Mouse (Mus musculus): Measurements from ENCODE around the gene Tcf7l2. TPM values are rescaled to one million over a fixed set of nuclear protein-coding genes. Genes with fewer than 3 reads are reported as not detected.
A peak's percentile ranks its signal among the peaks of the same experiment; 100 is the strongest.

Tcf7l2 gene
- total RNA-seq, 2 experiments from 2014 or later: 12.4 to 13.6 TPM

DNA sequence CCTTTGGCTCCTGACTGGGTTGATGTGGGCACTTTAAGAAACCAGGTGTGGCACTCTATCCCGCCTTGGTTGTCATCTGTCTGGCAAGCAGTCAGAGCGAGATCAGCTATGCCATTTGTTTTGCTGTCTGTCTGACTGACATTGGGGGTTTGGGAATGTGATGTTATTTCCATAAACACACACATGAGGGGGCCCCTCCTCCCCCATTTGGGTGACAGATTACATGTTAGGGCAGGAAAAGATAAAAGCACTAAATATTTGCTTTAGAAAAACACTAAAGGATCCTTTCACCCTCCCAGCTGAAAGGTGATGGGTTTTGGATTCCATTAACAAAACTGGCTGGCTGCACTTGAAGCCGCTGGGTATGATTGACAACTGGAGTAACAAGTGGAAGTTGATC, 129.9 kb downstream of the Tcf7l2 start:
- DNase-seq (ENCODE audit: low spot score in 2 of 2): no peak
- intact Hi-C loops (cut with DNase I): no loop called here

DNA sequence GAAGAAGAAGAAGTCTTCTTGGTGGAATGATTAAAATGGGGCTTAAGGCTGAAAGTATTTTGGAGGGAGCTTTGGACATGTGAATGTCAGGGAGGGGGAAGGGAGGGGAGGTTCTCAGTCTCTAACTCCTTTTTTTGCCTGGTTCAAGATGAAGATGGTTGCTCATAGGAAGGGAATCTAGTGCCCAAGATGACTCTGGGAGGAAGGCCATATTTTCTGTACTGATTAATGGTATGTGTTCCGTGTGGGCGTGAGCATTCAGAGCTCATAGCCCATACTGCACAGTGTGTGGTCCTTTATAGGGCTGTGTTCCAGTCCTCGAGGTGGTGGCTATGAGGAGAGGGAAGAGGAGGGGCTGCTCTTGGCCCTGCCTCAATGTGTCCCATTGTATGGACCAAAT, 131.6 kb downstream of the Tcf7l2 start:
- DNase-seq (ENCODE audit: low spot score in 2 of 2): no peak
- intact Hi-C loops (cut with DNase I): no loop called here

DNA sequence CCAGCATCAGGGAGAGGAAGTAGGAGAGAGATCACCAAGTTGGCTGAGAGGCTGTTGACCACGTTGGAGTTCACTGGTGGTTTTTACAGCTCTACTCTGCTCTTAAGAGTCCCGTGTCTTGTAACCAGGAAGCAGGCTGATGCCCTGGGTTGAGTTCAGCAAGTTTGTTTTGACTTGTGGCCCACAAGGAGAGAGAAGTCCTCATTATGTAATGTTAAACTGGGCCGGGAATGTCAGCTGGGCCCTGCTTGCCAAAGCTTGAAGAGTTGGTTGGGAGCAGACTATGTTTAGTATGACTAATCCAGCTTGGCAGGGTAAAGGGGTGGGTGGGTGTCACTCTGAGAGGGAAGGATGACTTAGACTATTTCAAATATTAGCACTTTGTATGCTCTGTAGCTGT, 134.9 kb downstream of the Tcf7l2 start:
- intact Hi-C loops (cut with DNase I): loop anchor here (5.0 kb wide), 1 partner anchor 134 kb away; the partner anchor contains the start of gene Tcf7l2
- DNase-seq (ENCODE audit: low spot score in 2 of 2): peak in 1 of 2 experiments; percentile 28

DNA sequence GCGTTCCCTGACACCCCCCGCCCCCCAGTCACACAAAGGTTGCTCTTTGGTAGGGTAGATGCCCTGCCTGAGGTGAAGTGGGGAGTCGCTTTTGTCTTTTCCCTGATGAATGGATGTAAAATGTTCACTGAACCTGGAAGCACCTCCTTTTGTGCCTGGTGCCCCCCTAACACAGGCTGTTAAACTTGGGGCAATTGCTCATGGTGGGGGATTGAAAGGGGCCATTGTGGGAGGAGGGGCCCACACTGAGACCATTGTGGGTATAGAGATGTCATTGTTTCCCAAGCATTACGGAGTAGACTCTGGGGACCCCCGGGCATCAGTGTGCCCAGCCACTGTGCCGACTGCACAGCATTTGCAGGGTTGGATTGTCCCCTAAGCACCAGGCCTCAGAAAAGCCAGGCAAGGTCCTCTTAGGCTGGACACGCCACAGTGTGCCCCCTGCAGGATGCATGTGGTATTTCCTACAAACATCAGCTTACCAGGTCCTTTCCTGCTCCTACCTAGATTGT, 135.8 kb downstream of the Tcf7l2 start:
- intact Hi-C loops (cut with DNase I): loop anchor here (5.0 kb wide), 1 partner anchor 135 kb away; the partner anchor contains the start of gene Tcf7l2

DNA sequence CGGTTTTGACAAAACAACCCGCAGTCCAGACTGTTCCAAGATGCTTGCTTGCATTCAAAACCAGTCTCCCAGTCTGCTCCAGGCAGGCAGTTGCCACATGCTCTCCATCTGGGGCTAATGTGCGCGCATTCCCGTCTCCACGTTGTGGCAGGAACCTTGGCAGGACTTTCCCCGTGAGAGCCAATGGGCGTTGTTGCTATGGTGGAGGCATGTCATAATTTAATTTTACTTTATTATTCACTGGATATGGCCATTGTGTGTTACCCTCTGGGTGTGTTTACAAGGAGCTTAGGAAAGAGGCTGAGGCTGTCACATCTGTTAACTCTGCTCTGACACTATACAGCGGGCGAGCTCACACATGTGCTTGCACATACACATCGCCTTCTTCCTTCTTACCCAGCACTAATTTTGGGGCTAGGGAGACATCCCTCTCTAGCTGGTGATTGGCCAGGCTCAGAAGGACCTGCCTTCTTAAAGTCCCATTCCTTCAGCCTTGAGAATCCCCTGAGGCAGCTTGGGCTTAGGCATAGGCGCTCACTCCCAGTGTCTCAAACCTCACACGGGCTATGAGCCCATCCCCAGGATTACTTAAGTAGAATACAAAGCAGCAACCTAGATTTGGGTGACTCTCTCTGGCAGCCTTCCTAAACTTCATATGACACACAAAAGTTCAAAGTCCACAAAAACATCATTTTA, 139.2 kb downstream of the Tcf7l2 start:
- peak; percentile 20 to 47 for DNase-seq (ENCODE audit: low spot score in 2 of 2)
- intact Hi-C loops (cut with DNase I): no loop called here

More for the DNA sequence above, 135.8 kb downstream of the Tcf7l2 start:
- DNase-seq (ENCODE audit: low spot score in 2 of 2): peak; percentile 38 to 46

DNA sequence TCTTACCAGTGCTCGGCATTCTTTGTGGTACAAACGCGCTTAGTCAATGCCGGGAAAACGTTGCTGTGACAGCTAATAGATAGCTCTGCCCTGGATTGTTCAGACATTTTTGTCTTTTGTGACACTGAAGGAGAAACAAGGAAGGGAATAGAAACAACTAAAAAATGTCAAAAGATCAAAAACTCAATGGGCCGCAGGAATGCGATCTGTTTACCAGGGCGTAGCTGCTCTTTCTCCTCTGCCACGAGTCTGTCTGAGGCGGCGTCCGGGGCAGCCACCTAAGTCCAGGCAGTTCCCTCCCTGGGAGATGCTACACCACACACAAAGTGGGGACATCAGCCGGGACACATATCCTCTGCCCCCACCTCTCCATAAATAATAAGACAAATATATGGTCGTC, 144.9 kb downstream of the Tcf7l2 start:
- no peak for DNase-seq (ENCODE audit: low spot score in 2 of 2)
- intact Hi-C loops (cut with DNase I): no loop called here

DNA sequence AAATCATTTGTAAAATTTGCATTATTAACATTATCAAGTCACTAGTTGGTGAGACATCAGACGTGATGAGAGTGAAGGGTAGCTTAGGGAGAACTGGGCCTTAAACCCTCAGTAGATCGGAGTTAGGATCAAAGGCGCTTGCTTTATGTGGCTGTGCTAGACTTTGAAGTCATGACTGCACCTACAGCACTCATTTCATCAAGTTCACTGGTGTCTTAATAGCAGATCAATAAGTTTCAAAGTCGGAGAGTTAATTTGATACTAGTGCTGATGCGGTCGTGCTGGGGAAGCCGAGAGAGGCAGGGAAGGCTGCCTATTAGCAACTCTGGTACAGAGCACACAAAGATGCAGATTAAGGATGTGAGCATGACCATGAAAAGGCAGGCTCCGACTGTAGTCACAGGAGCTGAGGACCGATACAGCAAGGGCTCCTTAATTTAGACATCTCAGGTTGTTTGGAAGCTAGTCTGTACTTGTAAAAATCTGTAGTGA, 150.1 kb downstream of the Tcf7l2 start:
- DNase-seq (ENCODE audit: low spot score in 2 of 2): no peak
- intact Hi-C loops (cut with DNase I): loop anchor here (10.0 kb wide), 1 partner anchor 557 kb away; no protein-coding TSS in a partner anchor

DNA sequence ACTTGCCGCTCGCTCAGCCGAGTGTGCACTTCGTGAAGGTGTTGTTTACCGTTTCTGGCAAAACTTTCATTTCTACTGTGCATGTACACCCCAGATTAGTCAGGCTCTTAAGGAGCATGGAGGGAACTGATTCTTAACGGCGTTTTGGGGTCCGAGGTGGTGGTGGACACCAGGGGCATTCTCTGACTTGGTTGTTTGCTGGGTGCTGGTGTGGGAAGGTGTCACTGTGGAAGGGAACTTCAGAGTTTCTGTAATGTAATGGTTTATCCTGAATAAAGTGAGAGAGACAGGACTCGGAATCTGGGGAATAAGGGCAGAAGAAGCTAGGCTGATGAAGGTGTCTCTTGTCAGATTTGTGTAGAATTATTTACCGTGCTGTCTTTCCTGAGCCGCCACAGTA, 151.9 kb downstream of the Tcf7l2 start:
- DNase-seq (ENCODE audit: low spot score in 2 of 2): no peak
- intact Hi-C loops (cut with DNase I): loop anchor here (10.0 kb wide), 1 partner anchor 559 kb away; no protein-coding TSS in a partner anchor

DNA sequence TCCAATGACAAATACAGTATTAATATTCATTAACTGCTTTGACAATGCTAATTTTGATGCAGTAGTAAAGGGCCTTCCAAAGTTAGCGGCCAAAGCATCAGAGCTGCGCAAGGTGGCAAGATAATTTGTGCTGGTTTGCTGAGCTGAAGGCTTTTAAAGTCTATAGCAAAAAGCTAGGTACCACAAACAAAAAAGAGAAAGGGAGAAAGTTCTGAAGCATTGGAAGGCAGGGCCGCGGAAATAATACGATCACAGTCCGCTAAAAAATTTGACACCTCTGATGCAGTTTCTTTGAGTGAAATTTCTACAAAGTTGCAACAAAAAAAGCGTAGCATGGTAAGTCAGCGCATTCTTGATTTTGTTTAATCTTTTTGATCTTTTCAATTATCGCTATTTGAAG, 152.8 kb downstream of the Tcf7l2 start:
- no peak for DNase-seq (ENCODE audit: low spot score in 2 of 2)

DNA sequence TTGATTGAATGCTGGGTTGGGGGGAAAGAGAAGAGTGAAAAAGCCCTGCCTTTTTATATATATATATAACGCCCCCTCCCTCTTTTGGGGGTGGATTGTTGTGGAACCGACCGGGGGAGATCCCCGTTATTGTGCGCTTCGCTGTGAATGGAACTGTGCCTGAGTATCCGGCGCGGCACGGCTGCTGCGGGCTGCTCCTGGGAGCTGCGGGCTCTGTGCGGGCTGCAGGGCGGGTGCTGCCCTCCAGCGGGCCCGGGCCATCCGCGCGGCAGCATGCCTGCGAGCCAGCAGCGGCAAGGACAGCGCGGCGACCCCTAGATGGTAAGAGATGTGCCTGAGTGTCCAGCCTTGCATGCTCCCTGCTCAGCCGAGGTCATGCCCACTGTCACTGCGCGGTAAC, 153.7 kb downstream of the Tcf7l2 start:
- intact Hi-C loops (cut with DNase I): loop anchor here (5.0 to 10.0 kb wide), 3 partner anchors 148 to 561 kb away; no protein-coding TSS in a partner anchor
- peak in 1 of 2 experiments; percentile 33 for DNase-seq (ENCODE audit: low spot score in 2 of 2)

More for the DNA sequence above, 152.8 kb downstream of the Tcf7l2 start:
- intact Hi-C loops (cut with DNase I): loop anchor here (10.0 kb wide), 1 partner anchor 560 kb away; no protein-coding TSS in a partner anchor

DNA sequence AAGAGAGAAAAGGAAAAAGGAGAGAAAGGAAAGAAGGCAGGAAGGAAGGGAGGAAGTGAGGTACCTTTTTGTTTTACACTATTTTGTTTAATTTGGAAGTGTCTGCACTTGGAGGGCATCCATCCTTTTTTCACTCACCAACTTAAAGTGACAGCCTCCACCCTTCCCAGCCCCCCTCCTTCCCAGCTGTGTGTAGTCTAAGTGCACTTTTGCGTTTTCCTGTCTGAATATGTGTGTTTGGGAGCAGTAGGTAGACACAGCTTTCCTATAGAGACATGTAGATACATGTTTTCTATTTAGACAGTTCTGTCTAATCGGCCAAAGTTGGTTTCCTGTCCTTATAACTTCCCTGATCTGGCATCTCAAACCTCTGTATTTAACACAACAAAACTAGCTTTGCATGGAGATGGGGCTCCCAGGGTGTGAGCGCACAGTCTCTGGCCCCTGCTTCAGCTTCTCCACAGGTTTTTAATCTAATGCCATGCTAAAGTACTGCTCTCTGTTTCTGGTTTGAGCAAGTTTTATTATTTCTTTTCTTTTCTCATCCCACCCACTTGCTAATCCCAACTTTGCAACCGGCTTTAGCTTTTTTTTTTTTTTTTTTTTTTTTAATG, 154.3 kb downstream of the Tcf7l2 start:
- intact Hi-C loops (cut with DNase I): loop anchor here (5.0 to 10.0 kb wide), 3 partner anchors 149 to 561 kb away; no protein-coding TSS in a partner anchor
- DNase-seq (ENCODE audit: low spot score in 2 of 2): no peak

DNA sequence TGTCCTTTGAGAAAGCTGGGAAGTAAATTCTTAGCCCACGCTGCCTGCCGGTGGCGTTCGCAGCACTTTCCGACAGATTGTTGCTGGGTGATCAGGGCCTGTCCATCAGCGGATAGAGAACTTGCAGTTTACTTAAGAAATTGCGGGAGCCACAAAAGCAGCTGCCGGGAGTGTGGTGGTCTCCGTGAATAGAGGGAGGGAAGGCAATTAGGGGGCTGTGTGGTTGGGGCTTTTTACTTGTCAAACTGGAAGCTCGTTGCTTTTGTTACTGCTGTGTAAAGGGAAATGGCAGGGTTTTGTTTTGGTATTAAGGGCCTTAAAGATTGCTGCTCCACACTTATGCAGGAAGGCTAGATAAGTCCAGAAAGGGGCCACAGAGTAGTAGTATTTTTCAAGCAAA, 155.0 kb downstream of the Tcf7l2 start:
- no peak for DNase-seq (ENCODE audit: low spot score in 2 of 2)
- intact Hi-C loops (cut with DNase I): loop anchor here (5.0 to 10.0 kb wide), 3 partner anchors 149 to 562 kb away; no protein-coding TSS in a partner anchor

DNA sequence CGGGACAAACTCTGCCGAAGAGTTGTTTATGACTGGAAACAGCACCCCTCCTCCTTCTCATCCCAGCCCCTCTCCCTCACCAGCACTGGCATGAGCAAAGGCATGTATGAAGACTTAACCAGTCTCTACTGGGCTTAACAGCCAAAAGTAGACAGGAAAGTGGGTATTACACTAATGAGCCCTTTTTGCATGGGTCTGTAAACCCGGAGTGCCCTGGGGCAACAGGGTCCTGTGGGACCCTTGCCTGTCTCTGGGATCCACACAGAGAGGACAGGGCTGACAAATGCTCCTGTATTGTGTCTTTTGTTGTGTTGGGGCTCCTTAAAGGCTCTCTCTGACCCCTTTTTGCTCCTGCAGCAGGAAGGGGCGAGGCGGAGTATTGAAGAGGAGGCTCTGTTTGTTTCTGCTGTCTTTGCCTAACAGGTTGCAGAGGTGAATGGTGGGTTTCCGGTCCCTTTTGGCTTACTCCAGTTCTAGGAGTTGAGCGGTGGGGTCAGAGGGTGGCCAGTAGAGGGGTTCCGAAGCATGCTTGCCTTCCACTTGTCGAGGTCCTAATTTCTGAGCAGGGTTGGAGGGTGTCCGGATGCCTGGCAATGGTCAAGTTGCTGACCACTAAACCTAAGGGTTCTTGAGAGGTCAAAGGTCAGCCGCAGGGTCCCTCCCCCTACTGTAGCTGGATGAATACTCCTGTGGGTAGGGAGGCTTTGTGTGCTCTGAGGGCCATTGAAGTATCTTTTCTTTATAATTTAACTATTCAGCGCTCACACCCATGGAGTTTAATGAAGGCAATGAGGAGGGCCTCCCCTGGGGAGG, 161.2 kb downstream of the Tcf7l2 start:
- DNase-seq (ENCODE audit: low spot score in 2 of 2): no peak
- intact Hi-C loops (cut with DNase I): no loop called here

DNA sequence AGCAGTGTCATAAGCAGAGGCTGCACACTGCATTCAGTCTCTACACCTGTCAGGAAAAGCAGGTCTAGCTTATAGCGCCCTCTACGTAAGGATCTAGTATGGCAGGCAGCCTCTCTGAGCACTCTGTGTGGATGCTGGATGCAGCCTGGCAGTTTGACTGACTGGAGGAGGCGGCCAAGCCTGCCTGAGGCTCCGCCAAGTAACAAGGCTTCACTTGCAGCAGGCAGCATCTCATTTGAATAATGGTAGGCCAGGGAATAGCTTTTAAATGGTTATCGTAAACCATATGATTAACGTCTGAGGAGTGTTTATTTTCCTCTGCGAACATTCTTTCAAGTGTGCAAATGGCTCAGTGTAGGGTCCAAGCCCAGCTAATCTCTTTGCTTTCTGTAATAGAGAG, 167.4 kb downstream of the Tcf7l2 start:
- intact Hi-C loops (cut with DNase I): no loop called here
- peak in 1 of 2 experiments; percentile 15 for DNase-seq (ENCODE audit: low spot score in 2 of 2)

DNA sequence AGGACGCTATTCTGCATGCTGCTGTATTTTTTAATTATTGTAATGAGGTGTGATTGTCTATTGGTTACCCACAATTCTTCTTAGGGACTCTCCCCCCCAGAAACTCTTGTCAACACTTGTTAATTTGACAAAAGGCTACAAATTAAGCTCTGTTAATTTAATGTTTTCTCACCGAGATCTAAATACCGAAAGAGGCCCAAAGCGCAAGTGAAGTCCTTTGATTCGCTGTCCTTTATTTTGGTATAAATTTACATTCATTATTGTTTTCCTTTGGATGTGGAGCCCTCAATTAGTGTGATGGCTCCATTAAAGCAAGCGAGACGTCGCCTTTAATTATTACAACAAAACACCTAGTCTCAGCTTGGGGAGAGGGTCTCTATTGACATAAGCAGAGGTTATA, 170.3 kb downstream of the Tcf7l2 start:
- no peak for DNase-seq (ENCODE audit: low spot score in 2 of 2)
- intact Hi-C loops (cut with DNase I): no loop called here

DNA sequence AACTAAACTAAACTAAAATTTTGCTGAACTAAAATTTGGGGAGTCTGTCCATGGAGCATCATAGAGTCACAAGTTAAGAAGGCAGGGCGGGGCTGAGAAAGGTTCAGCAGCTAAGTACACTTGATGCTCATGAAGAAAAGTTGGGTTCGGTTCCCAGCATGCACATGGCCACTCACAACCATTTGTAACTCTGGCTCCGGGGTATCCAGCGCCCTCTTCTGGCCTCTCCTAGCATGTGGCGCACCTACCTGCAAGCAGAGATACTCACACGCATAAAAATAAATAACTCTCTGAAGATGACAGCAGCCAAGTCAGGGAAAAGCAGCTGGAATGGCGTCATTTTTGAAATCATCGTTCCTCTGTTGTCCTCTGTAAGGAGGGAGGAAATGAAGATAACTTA, 171.2 kb downstream of the Tcf7l2 start:
- DNase-seq (ENCODE audit: low spot score in 2 of 2): no peak
- intact Hi-C loops (cut with DNase I): no loop called here

DNA sequence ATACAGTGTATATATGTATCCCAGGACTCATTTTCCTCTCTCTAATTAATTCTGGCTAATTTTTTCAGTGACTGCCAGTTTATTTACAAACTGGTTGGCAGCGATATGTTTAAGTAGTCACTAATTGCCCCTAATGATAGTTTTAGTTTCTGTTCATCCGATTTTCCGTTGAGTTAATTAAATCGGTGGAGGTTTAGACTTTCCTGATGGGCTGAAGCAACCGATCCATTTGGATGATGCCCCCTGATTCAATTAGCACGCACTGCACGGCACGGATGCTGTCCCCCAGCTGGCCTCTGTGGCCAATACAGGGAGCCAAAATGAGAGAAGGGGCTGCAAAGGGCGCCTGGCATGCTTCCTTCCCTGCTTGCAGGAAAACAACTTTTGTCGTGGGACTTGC, 172.0 kb downstream of the Tcf7l2 start:
- DNase-seq (ENCODE audit: low spot score in 2 of 2): no peak
- intact Hi-C loops (cut with DNase I): no loop called here

DNA sequence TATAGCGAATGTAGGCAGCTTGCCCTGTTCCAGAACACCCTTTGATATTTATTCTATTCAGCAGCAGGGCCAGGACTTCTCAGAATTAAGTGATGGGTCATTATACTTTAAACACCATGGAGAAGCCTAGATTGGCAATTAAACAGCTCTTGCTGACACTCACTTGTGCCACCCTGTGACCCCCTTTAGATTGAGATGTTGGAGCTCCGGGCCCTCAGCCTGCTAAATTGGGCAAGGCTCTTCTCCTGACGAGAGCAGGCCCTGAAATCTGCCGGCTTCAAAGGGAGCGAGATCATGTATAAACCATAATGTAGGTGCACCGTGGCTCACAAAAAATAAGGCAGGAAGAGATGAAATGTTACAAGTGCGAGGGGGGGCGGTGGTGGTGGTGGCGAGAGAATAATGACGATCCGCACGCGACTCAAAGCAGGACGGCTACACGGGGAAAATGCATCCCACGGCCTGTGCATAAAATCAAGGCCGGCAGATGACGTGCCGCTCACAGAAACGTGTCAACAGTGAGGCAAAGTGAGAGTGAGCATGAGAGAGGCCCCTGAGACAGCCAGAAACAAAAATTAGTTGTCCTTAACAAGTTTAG, 173.1 kb downstream of the Tcf7l2 start:
- intact Hi-C loops (cut with DNase I): no loop called here
- peak; percentile 12 for DNase-seq (ENCODE audit: low spot score in 2 of 2)

DNA sequence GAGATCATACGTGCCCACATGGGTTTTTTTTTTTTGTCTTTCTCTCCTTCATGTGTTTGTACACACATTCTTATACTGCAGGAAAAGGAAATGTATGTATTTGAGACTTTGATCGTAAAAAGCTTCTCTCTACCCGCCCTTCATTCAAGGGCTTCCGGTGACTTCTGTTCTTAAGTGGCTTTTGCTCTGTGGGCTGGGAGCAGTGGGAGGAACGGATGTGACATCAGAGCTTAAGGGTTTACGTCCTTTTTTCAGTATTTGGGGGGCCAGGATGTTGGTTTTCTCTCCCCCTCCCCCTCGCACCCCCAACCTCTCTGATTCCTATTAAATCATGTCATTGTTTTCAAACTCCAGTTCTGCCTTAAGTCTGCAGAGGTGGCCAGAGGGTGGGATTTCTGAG, 173.9 kb downstream of the Tcf7l2 start:
- intact Hi-C loops (cut with DNase I): no loop called here
- no peak for DNase-seq (ENCODE audit: low spot score in 2 of 2)
